Mouse (Mus musculus): ENCODE results near the gene Gm47841. TPM values are rescaled to one million over a fixed set of nuclear protein-coding genes. Genes with fewer than 3 reads are reported as not detected.

Gm47841 gene
- polyA plus RNA-seq, 1 experiment from 2014 or later: not detected

GRCm38 (mm10) chr15:101056225-101056624 lies 9.0 kb upstream of the Gm47841 start:
- Histone ChIP-seq H3K4me2 (replicated peaks; ENCODE audit: low read depth, low read length) (no peak overlapping the region), H3K27ac (ENCODE audit: low read length) (no peak overlapping the region), H3K4me1 (ENCODE audit: insufficient read depth, low read depth, low read length) (no peaks in the 10 kb centered on the region), H3K4me3 (ENCODE audit: low read depth, low read length) (no peak overlapping the region), H3K36me3 (ENCODE audit: insufficient read depth, low read length) (no peaks in the 10 kb centered on the region; the same call in 1 of the 2 replicates), H3K9me3 (ENCODE audit: low read length) (no peaks in the 10 kb centered on the region), H3K27me3 (replicated peaks; ENCODE audit: insufficient read depth, low read length) (peaks cover 27% of the 10 kb centered on the region; the same call in 1 of the 2 replicates), H3K9ac (replicated peaks; ENCODE audit: low read depth) (no peak overlapping the region)
- peak; percentile 84 for TF ChIP-seq CTCF (IDR thresholded peaks at IDR 0.05)
- TF ChIP-seq EP300 (IDR thresholded peaks at IDR 0.05): no peak
- WGBS: 38% methylated on average over 10 of the region's 10 CpGs
- ATAC-seq: peak; percentile 80
- peak; percentile 84 for DNase-seq (ENCODE audit: low spot score)

GRCm38 (mm10) chr15:101054541-101054940 lies 7.3 kb upstream of the Gm47841 start:
- no peaks in the 10 kb centered on the region; the same call in 1 of the 2 replicates for H3K36me3 ChIP-seq (ENCODE audit: insufficient read depth, low read length)
- H3K4me1 ChIP-seq (ENCODE audit: insufficient read depth, low read depth, low read length): no peaks in the 10 kb centered on the region
- no peaks in the 10 kb centered on the region for H3K9me3 ChIP-seq (ENCODE audit: low read length)
- H3K27me3 ChIP-seq (replicated peaks; ENCODE audit: insufficient read depth, low read length): peaks cover 27% of the 10 kb centered on the region; the same call in 1 of the 2 replicates
- TF ChIP-seq EP300 (IDR thresholded peaks at IDR 0.05): no peak
- TF ChIP-seq CTCF (IDR thresholded peaks at IDR 0.05): no peak
- no peak for DNase-seq (ENCODE audit: low spot score)
- H3K27ac ChIP-seq (ENCODE audit: low read length): no peak overlapping the region
- 87% methylated on average over 10 of the region's 10 CpGs for WGBS
- no peak for ATAC-seq
- H3K4me3 ChIP-seq (ENCODE audit: low read depth, low read length): no peak overlapping the region; the same call in 1 of the 2 replicates
- H3K9ac ChIP-seq (replicated peaks; ENCODE audit: low read depth): no peak overlapping the region
- no peak overlapping the region for H3K4me2 ChIP-seq (replicated peaks; ENCODE audit: low read depth, low read length)

GRCm38 (mm10) chr15:101053832-101054459 lies 6.7 kb upstream of the Gm47841 start:
- no peak overlapping the region for H3K27ac ChIP-seq (ENCODE audit: low read length)
- peak overlapping the region; percentile 63 for H3K4me2 ChIP-seq (replicated peaks; ENCODE audit: low read depth, low read length)
- peaks cover 27% of the 10 kb centered on the region; the same call in 1 of the 2 replicates for H3K27me3 ChIP-seq (replicated peaks; ENCODE audit: insufficient read depth, low read length)
- no peaks in the 10 kb centered on the region for H3K4me1 ChIP-seq (ENCODE audit: insufficient read depth, low read depth, low read length)
- H3K9ac ChIP-seq (replicated peaks; ENCODE audit: low read depth): no peak overlapping the region
- no peak for DNase-seq (ENCODE audit: low spot score)
- H3K4me3 ChIP-seq (ENCODE audit: low read depth, low read length): peak overlapping the region; percentile 31
- 37% methylated on average over 60 of the region's 65 CpGs for WGBS
- ATAC-seq: no peak
- no peaks in the 10 kb centered on the region for H3K9me3 ChIP-seq (ENCODE audit: low read length)
- TF ChIP-seq EP300 (IDR thresholded peaks at IDR 0.05) (no peak), CTCF (IDR thresholded peaks at IDR 0.05) (no peak)
- H3K36me3 ChIP-seq (ENCODE audit: insufficient read depth, low read length): no peaks in the 10 kb centered on the region; the same call in 1 of the 2 replicates

- Histone ChIP-seq H3K4me2 (replicated peaks; ENCODE audit: low read depth, low read length) (peak overlapping the region; percentile 63), H3K27ac (ENCODE audit: low read length) (no peak overlapping the region), H3K4me3 (ENCODE audit: low read depth, low read length) (peak overlapping the region; percentile 31), H3K9ac (replicated peaks; ENCODE audit: low read depth) (no peak overlapping the region), H3K4me1 (ENCODE audit: insufficient read depth, low read depth, low read length) (no peaks in the 10 kb centered on the region), H3K36me3 (ENCODE audit: insufficient read depth, low read length) (no peaks in the 10 kb centered on the region; the same call in 1 of the 2 replicates), H3K9me3 (ENCODE audit: low read length) (no peaks in the 10 kb centered on the region), H3K27me3 (replicated peaks; ENCODE audit: insufficient read depth, low read length) (peaks cover 37% of the 10 kb centered on the region; the same call in 1 of the 2 replicates)
- TF ChIP-seq CTCF (IDR thresholded peaks at IDR 0.05): no peak; the same call in 1 of the 2 replicates
- no peak for TF ChIP-seq EP300 (IDR thresholded peaks at IDR 0.05)
- ATAC-seq (peak; percentile 40), DNase-seq (ENCODE audit: low spot score) (peak; percentile 50)
- 42% methylated on average over 83 of the region's 120 CpGs for WGBS
Measured at GRCm38 (mm10) chr15:101052560-101053501, 5.6 kb upstream of the Gm47841 start.

GRCm38 (mm10) chr15:101051869-101052268 lies 4.7 kb upstream of the Gm47841 start:
- 64% methylated on average over 10 of the region's 10 CpGs for WGBS
- no peak for ATAC-seq
- no peaks in the 10 kb centered on the region for H3K4me1 ChIP-seq (ENCODE audit: insufficient read depth, low read depth, low read length)
- H3K4me3 ChIP-seq (ENCODE audit: low read depth, low read length): no peak overlapping the region
- H3K4me2 ChIP-seq (replicated peaks; ENCODE audit: low read depth, low read length): no peak overlapping the region
- no peak for DNase-seq (ENCODE audit: low spot score)
- H3K36me3 ChIP-seq (ENCODE audit: insufficient read depth, low read length): no peaks in the 10 kb centered on the region; the same call in 1 of the 2 replicates
- TF ChIP-seq EP300 (IDR thresholded peaks at IDR 0.05) (no peak), CTCF (IDR thresholded peaks at IDR 0.05) (no peak)
- peaks cover 44% of the 10 kb centered on the region; the same call in 1 of the 2 replicates for H3K27me3 ChIP-seq (replicated peaks; ENCODE audit: insufficient read depth, low read length)
- no peak overlapping the region for H3K9ac ChIP-seq (replicated peaks; ENCODE audit: low read depth)
- H3K27ac ChIP-seq (ENCODE audit: low read length): no peak overlapping the region
- H3K9me3 ChIP-seq (ENCODE audit: low read length): no peaks in the 10 kb centered on the region

GRCm38 (mm10) chr15:101048338-101048896 lies 1.2 kb upstream of the Gm47841 start:
- 55% methylated on average over 5 of the region's 5 CpGs for WGBS
- H3K27me3 ChIP-seq (replicated peaks; ENCODE audit: insufficient read depth, low read length): peaks cover 61% of the 10 kb centered on the region
- no peak for TF ChIP-seq CTCF (IDR thresholded peaks at IDR 0.05)
- no peak for TF ChIP-seq EP300 (IDR thresholded peaks at IDR 0.05)
- no peaks in the 10 kb centered on the region for H3K9me3 ChIP-seq (ENCODE audit: low read length)
- H3K4me1 ChIP-seq (ENCODE audit: insufficient read depth, low read depth, low read length): peaks cover 8% of the 10 kb centered on the region; the same call in 1 of the 2 replicates
- DNase-seq (ENCODE audit: low spot score) (no peak), ATAC-seq (no peak)
- H3K9ac ChIP-seq (replicated peaks; ENCODE audit: low read depth): no peak overlapping the region
- no peak overlapping the region for H3K27ac ChIP-seq (ENCODE audit: low read length)
- no peak overlapping the region for H3K4me3 ChIP-seq (ENCODE audit: low read depth, low read length)
- no peaks in the 10 kb centered on the region; the same call in 1 of the 2 replicates for H3K36me3 ChIP-seq (ENCODE audit: insufficient read depth, low read length)
- H3K4me2 ChIP-seq (replicated peaks; ENCODE audit: low read depth, low read length): no peak overlapping the region
